Mouse (Mus musculus): ENCODE data around the gene Mab21l3.

Gene Mab21l3

DNA sequence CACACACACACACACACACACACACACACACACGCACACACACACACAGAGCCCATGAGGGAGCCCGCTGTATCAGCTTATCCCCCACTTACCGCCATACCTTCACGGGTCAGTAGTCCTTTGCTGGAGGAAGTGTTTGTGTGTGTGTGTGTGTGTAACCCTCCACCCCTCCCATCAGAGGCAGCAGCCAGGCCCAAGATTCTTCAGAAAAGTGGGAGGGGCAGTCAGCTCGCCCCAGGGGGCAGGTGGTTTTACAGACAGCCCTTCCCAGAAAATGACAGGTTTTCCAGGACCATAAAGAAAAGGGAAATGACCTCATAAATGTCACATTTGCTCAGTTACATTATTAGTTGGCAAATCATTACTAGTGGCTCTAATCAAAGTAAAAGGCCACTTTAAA lies at the start of gene Mab21l3:
Gene Mab21l3 (minus strand): TSS at position 144 of the 400 bp plus-strand sequence.
- no peak for DNase-seq (ENCODE audit: low spot score)

GRCm38 (mm10) chr3:101897377-101897974 lies 48.7 kb upstream of the Mab21l3 start:
- DNase-seq (ENCODE audit: low spot score): no peak

DNA sequence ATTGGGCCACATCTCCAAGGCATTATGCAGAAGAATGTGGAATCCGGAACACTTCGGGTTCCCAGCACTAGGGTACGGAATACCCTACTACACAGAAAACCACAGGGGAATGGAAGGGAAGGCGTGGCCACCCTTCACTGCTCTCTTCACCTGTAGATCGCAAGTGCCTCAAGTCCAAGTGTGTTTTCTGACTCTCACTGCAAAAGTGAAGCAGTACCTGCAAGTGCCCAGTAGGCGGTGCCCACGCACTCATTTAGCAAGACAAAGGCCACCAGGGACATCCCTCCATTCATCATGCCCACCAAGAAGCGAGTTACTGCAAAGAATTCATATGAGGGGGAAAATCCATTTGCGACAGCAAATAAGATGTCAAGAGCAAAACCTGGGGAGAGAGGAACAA lies 48.1 kb upstream of the Mab21l3 start:
- peak; percentile 91 for DNase-seq (ENCODE audit: low spot score)

- DNase-seq (ENCODE audit: low spot score): no peak
Observed at GRCm38 (mm10) chr3:101895376-101895910, 46.7 kb upstream of the Mab21l3 start.

DNA sequence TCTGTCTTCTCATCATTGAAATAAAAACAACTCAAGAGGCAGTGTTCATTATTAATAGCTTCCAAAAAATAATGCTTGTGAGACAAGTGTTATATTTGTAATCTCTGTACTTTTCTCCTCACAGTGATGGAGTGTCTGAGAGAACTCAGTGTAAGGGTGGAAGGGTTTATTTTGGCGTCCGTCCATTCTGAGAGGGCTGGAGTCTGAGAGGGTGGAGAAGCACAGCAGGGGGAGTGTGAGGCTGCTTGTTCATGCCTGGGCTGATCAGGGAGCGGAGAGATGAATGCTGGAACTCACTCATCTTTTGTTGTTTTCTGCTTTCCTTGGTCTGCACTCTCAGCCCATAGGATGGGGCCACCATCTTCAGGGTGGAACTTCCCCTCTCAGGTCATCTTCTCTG lies 36.8 kb upstream of the Mab21l3 start:
- DNase-seq (ENCODE audit: low spot score): no peak

DNA sequence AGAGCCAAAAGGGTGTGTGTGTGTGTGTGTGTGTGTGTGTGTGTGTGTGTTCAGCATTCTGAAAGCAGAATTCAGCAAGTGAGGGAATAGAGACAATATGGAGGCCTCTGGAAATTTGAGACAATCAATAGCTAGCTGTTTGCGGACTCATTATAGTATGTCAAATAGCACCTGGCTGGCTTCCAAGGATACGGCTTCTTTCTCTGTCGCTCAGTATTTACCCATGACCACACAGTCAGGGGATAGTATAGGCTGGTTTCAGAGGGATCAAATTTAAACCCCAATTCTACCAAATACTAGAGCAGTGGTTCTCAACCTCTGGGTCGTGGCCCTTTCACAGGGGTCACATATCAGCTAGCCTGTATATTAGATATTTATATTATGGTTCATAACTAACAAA lies 36.3 kb upstream of the Mab21l3 start:
- DNase-seq (ENCODE audit: low spot score): no peak

- DNase-seq (ENCODE audit: low spot score): no peak
Observed at GRCm38 (mm10) chr3:101883902-101884301, 35.1 kb upstream of the Mab21l3 start.

DNA sequence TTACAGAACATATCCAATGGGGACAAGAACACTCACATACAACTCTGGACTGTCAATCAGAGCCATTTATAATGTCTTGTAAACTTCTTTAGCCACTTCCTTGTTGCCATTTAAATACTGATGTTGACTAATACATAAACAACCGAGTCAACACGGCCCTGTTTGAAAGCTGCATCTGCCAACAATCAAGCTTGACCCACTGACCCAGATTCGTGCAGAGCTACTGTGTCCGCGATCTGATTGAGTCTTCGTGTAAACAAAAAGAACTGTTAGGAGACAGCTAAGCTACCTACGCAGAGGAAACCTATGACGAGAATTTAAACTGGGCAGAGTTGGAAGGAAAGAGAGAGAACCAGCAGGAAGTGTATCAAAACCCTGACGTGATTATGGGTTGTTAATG lies 33.0 kb upstream of the Mab21l3 start:
- DNase-seq (ENCODE audit: low spot score): peak; percentile 69

GRCm38 (mm10) chr3:101880818-101881217 lies 32.1 kb upstream of the Mab21l3 start:
- DNase-seq (ENCODE audit: low spot score): no peak

- peak; percentile 68 for DNase-seq (ENCODE audit: low spot score)
Observed at GRCm38 (mm10) chr3:101878136-101878535, 29.4 kb upstream of the Mab21l3 start.

DNA sequence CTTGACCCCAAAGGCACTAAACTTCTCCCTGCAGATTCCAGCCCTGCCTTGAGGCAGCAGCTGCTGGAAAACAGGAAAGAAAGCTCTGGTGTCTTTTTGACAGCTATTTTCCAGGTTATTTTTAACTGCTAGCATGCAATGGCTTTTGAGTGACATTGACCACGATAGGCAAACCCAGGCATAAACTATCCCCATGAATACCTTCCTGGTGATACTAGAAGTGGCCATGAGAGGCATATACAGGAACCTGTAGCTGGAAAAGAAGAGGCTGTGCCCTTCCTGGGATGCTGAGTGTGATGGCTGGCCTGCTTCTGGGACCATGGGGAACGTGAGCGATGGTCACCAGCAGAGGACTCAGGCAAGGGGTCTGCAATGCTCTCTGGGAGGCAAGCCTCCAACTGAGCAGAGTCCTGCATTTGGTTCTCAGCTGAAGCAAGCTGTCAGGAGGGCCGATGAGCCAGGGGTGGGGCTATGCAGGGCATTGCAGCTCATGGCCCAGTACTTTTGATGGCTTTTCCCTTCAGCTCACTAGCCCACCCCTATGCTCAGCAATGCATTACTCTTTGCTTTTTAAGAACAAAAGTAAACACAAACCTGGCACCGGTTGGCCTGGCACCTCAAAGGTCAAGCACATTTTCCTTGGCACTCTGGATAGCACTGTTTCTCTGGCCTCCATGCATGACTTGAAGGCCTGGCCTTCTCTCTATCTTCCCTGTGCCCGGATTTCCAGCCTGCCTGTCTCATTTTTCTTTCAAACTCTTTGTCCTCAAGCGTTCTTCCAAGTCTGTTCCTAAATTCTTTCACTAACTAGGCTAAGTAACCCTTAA lies 27.9 kb upstream of the Mab21l3 start:
- no peak for DNase-seq (ENCODE audit: low spot score)

DNA sequence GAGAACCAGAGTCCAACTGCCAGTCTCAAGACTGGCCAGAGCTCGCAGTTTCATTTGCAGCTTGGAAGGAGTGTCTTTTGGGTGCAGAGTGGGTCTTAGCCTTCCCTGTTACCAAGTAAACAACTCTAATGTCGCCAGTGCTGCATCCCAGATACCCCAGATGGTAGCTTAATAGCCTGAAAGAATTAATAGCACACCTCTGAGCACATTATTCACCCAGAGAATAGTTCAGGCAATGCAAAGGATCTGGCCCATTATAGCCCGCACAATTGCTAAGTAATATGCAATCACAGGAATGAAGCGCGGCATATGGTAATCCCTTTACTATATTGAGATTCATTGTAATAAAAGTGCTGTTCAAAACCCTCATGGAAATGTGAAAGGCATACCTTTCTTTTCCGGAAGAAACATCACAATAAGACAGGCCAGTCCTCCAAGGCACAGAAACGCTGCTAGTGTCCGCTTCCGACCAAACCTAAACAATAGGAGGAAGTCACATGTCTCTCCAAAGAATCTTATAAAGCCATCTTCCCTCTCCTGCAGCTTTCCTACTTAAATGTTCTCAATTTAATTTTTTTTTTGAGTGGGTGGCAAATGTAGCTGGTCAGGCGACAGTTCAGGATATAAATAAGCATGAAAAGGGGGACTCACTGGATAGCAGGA lies 26.6 kb upstream of the Mab21l3 start:
- no peak for DNase-seq (ENCODE audit: low spot score)

DNA sequence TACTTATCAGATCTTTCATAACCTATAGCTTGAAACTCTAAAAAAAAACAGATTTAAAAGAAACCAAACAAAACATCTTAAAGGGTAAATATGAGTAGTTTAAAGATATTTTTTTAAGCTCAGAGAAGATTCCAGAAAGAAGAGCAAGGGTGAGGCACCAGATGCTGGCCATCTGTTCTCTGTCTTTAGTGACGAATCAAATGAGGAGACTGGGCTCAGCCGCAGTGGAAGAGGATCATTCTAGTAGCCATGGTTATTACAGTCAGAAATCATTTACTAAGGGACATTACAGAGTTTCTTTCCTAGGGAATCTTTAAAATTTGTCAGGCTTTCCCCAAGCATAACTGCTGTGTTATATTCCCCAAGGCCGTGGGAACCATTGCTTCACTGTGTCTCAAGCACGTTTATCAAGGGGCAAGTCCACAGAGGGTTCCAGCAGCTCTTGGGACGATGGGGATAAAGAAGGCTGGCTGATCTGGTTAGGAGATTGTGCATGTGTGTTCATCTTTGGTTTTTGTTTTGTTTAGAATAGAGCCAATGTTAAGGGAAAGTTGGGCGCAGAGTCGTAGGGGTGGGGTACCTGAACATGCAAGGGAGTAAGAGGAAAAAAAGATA lies 24.4 kb upstream of the Mab21l3 start:
- DNase-seq (ENCODE audit: low spot score): no peak

DNA sequence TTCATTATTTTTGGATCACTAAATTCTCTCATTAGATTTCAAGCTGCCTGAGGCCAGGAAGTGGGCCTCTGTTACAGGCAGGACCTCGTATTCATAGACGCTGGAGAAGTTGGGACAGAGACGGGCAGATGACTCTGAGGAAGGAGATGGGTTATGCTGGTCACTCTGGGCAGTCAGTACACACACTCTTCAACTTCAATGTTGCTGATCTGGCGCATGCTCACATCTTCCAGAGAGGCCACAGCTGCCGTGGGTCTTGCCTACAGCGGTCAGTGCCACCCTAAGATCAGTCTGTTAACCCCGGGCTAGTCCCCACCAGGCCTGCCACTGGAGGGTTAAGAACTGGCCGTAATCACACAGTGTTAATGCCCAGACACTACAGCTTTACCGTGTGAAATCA lies 23.2 kb upstream of the Mab21l3 start:
- no peak for DNase-seq (ENCODE audit: low spot score)

DNA sequence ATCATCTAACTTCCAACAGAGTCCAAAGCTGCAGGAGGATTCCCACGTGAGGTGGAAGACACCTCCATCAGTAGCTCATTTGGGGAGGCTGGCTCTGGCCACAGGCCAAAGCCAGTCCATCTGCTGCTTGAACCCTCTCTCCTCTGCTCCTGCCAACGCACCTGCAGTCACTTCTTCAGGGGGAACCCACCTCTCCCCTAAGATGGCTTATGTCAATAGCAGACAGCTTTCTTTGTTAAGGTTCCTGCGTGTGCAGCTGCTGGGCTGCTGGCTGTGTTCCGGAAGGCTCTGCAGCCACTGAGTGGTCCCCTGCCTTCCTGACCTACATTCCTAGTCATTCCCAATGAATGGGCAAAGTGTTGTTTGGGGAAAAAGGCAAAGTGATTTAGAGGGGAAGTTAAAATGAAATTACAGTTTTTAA lies 18.3 kb upstream of the Mab21l3 start:
- DNase-seq (ENCODE audit: low spot score): peak; percentile 52

GRCm38 (mm10) chr3:101861856-101862255 lies 13.1 kb upstream of the Mab21l3 start:
- no peak for DNase-seq (ENCODE audit: low spot score)

- no peak for DNase-seq (ENCODE audit: low spot score)
Observed at GRCm38 (mm10) chr3:101860151-101860550, 11.4 kb upstream of the Mab21l3 start.

DNA sequence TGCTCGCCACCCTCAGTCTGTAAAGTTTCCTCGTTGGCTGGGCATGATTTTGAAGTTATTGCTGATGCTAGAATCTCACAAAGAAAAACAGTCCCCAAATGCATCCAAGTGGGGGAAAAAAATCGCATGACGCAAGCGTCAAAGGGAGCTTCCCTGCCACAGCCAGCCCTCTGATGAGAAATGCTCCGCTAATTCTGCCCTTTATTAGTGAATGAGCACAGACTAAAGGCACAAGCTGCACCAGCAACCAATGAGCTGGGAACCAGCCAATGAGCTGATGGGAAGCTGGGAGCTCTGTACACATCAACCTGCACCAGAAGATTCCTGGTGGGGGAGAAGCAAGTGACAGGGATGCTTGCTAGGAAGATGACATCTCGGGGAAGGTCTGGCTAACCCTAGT lies 11.0 kb upstream of the Mab21l3 start:
- DNase-seq (ENCODE audit: low spot score): no peak

DNA sequence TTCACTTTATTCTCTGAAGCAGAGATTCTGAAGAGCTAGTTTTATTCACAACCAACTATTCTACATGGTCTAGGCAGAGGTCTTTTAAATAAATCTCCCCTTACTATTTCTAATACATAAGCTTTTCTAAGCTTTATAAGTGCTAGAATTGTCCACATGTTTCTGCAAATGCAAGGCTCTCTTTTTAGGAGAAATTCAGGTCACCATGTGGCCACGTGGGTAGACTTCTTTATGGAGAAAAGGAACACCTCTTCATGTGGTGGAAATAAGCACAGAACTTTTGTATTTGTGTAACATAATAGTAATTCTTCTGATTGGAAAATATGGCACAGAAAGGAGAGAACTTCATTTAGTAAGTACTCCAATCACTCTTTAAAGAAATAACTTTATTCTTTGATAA lies 5.3 kb upstream of the Mab21l3 start:
- DNase-seq (ENCODE audit: low spot score): no peak

GRCm38 (mm10) chr3:101851363-101851762 lies 2.6 kb upstream of the Mab21l3 start:
- no peak for DNase-seq (ENCODE audit: low spot score)

GRCm38 (mm10) chr3:101846096-101846495 lies 2.7 kb downstream of the Mab21l3 start:
- DNase-seq (ENCODE audit: low spot score): no peak

DNA sequence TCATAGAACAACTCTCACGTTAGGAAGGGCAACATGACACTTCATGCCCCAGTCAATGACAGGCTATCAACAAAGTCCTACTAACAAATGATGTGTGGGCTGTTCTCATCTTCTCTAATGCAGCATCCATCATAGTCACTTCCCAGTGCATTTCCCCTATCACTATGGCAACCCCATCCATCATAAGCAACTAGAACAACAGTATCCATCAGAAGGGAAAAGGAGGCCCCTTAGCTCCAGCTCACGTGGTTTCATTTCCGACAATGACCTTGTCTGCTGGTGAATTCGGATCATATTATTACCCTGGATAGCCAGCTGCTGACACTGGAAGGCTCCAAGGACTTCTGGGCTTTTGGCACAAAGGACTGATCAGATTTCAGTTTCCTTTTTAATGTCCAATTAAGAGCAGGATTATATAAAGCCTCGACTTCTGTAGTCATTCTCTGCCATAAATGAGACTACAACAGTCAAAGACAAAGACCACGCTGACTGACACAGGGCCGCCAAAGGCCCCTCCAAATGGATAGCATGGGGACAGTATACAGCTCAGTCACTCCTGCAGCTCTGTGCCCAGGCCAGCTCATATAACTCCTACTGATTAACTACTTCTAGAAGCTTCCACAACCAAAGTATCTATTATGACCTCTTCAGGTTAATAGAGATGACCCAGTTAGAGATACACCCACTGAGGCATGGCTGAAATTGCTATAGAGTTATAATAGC lies 6.2 kb downstream of the Mab21l3 start:
- no peak for DNase-seq (ENCODE audit: low spot score)

All from retina, embryonic 14.5 days (tissue).